Mouse (Mus musculus): Measurements from ENCODE around the gene Olfr1349.

The Olfr1349 gene

GRCm38 (mm10) chr7:6522850-6523249 lies at the start of gene Olfr1349:
Olfr1349 (minus strand) TSS chr7:6522950.
- 88% methylated on average over 5 of the region's 5 CpGs for WGBS

GRCm38 (mm10) chr7:6564541-6564940 lies 41.8 kb upstream of the Olfr1349 start, which contains the start of gene Olfr1350:
Olfr1350 (plus strand) TSS chr7:6564841.

GRCm38 (mm10) chr7:6526141-6526540 lies 3.4 kb upstream of the Olfr1349 start:
- WGBS = 63% methylated on average over 5 of the region's 5 CpGs

- WGBS = 66% methylated on average over 3 of the region's 3 CpGs
Measured at GRCm38 (mm10) chr7:6525001-6525400, 2.3 kb upstream of the Olfr1349 start.

GRCm38 (mm10) chr7:6521666-6522065 lies 1.1 kb downstream of the Olfr1349 start:
- 34% methylated on average over 1 of the region's 1 CpGs for WGBS

- 100% methylated on average over 1 of the region's 1 CpGs for WGBS
Measured at GRCm38 (mm10) chr7:6508648-6509047, 14.1 kb downstream of the Olfr1349 start, which contains the start of gene Olfr1348. Olfr1348 (minus strand) TSS chr7:6508748.

GRCm38 (mm10) chr7:6499655-6500054 lies 23.1 kb downstream of the Olfr1349 start, which contains the start of gene Olfr1347:
Olfr1347 (minus strand) TSS chr7:6499755.
- WGBS = 63% methylated on average over 1 of the region's 1 CpGs

GRCm38 (mm10) chr7:6486841-6487240 lies 35.9 kb downstream of the Olfr1349 start, which contains the start of gene Olfr5:
Olfr5 (minus strand) TSS chr7:6486941.
- WGBS = 21% methylated on average over 2 of the region's 2 CpGs

- WGBS = 72% methylated on average over 2 of the region's 2 CpGs
Measured at GRCm38 (mm10) chr7:6477633-6478032, 45.1 kb downstream of the Olfr1349 start.

GRCm38 (mm10) chr7:6466951-6467350 lies 55.8 kb downstream of the Olfr1349 start, which contains the start of gene Olfr1346:
Olfr1346 (plus strand) TSS chr7:6467101.

